Mouse (Mus musculus) hindbrain, embryonic 15.5 days (tissue): ENCODE results near the gene Tmem230. TPM values are rescaled to one million over a fixed set of nuclear protein-coding genes. Genes with fewer than 3 reads are reported as not detected.
A peak's percentile ranks its signal among the peaks of the same experiment; 100 is the strongest.

Experiments
- ATAC-seq: fragments of 200-750 bp; cut with Nextera tagmentation; 2 replicates; pipeline ENCODE4 v1.8.0; 2017; ENCODE audit warnings: low read depth, moderate number of reproducible peaks, moderate TSS enrichment; ENCODE audit not compliant: low FRiP score
- H3K27ac ChIP-seq: fragments of 300-500 bp; sonication (generic); replicated peaks from 2 replicates; pipeline ENCODE4 v1.5.1; 2015; ENCODE audit warnings: mild to moderate bottlenecking, inconsistent platforms
- H3K27me3 ChIP-seq: fragments of 300-500 bp; sonication (generic); 2 replicates; pipeline ENCODE4 v1.6.1; 2015; ENCODE audit warnings: control low read depth, inconsistent platforms
- H3K36me3 ChIP-seq: fragments of 300-500 bp; sonication (generic); 2 replicates; pipeline ENCODE4 v1.6.1; 2015; ENCODE audit warnings: control low read depth, inconsistent platforms
- H3K4me1 ChIP-seq: fragments of 300-500 bp; sonication (generic); replicated peaks from 2 replicates; pipeline ENCODE4 v1.6.1; 2015; ENCODE audit warnings: control low read depth, inconsistent platforms
- H3K4me2 ChIP-seq: fragments of 300-500 bp; sonication (generic); 2 replicates; pipeline ENCODE4 v1.6.1; 2015; ENCODE audit warnings: moderate library complexity, mild to moderate bottlenecking, inconsistent platforms
- H3K4me3 ChIP-seq: fragments of 300-500 bp; sonication (generic); 2 replicates; pipeline ENCODE4 v1.5.1; 2015; ENCODE audit warnings: mild to moderate bottlenecking, inconsistent platforms
- H3K9ac ChIP-seq: fragments of 300-500 bp; sonication (generic); 2 replicates; pipeline ENCODE4 v1.6.1; 2015; ENCODE audit warnings: inconsistent platforms
- H3K9me3 ChIP-seq: fragments of 300-500 bp; sonication (generic); 2 replicates; pipeline ENCODE4 v1.6.1; 2016; ENCODE audit warnings: control low read depth, inconsistent platforms
- WGBS: fragments of 180-500 bp; shearing (Covaris S2); methylation state at CpG from one replicate; pipeline ENCODE4 v1.1.7; 2015; 5-methylcytosine and 5-hydroxymethylcytosine counted together
- polyA plus RNA-seq: library from polyadenylated mRNA; unstranded; fragments of >200 nt; fragmentation: Nextera tagmentation; extraction: Ambion mirVana; gene quantifications from 2 replicates; pipeline ENCODE4 v1.2.1, GENCODE M21; 2015

Gene Tmem230
- polyA plus RNA-seq, 1 experiment from 2014 or later = 43.7 TPM

DNA sequence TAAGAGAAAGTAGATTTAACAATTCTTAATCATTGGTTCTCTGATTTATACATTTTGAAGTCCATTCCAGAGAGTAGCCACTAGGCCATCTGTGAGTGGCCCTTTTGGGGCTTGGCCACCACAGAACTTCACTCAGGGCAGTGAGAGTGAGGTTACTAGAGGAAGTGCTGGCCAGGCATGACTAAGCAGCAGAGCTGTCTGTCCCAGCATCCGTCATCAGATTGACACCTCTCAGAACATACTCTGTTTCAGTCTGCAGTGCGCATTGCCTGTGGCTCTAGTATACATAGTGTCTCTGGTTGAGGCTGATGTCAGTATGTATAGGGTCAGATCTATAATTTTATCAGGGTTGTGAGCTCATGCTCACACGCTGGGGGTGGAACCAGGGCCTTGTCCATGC is 21.6 kb upstream of the Tmem230 start:
- no peaks in the 10 kb centered on the region for H3K36me3 ChIP-seq
- WGBS = 95% methylated on average over 3 of the region's 3 CpGs
- H3K4me2 ChIP-seq = no peak overlapping the region
- ATAC-seq = no peak
- H3K9ac ChIP-seq = no peak overlapping the region
- H3K4me1 ChIP-seq = peaks cover 11% of the 10 kb centered on the region
- no peak overlapping the region for H3K4me3 ChIP-seq
- H3K9me3 ChIP-seq = no peaks in the 10 kb centered on the region
- H3K27ac ChIP-seq = no peak overlapping the region
- no peaks in the 10 kb centered on the region for H3K27me3 ChIP-seq

DNA sequence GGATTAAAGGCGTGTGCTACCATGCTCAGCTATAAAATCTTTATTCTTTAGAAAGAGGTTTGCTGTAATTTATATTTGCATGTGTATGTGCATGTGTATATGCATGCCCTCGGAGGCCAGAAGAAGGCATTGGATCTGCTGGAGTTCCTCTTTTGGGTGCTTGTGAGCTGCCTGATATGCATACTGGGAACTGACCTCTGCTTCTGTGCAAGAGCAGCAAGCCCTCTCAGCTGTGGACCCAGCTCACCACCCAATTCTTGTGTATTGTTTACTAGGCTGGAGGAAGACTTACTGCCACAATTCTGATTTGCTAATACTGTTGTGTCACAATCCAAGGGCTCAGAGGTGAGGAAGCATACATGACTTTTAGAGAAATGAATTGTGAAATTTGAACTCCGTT is 18.5 kb upstream of the Tmem230 start:
- WGBS = 97% methylated on average over 3 of the region's 3 CpGs
- Histone ChIP-seq H3K4me3 (no peak overlapping the region), H3K36me3 (no peaks in the 10 kb centered on the region), H3K9me3 (no peaks in the 10 kb centered on the region), H3K9ac (no peak overlapping the region), H3K27ac (no peak overlapping the region), H3K4me2 (no peak overlapping the region), H3K27me3 (no peaks in the 10 kb centered on the region), H3K4me1 (peaks cover 13% of the 10 kb centered on the region)
- no peak for ATAC-seq

DNA sequence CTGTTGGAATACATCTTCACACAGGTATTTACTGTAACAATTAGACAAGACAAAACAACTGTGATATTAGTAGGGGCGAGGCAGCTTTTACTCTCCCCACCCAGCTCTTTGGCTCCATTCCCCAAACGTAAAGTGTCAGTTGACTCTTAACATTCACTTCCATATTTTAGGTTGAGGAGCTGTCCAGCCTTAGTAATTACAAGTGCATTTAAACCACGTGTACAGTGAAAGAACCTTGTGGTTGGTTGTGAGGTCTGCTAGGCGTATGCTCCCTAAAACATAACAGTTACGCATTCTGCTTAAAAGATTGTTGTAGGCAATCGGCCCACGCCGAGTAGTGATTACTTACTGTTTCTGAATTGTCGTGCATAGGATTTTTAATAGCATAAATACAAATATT is 17.6 kb upstream of the Tmem230 start:
- no peak overlapping the region for H3K4me3 ChIP-seq
- H3K4me1 ChIP-seq = peaks cover 13% of the 10 kb centered on the region
- H3K9me3 ChIP-seq = no peaks in the 10 kb centered on the region
- no peak overlapping the region for H3K27ac ChIP-seq
- no peaks in the 10 kb centered on the region for H3K36me3 ChIP-seq
- H3K27me3 ChIP-seq = no peaks in the 10 kb centered on the region
- WGBS = 87% methylated on average over 9 of the region's 9 CpGs
- peak overlapping the region; percentile 63 for H3K4me2 ChIP-seq
- ATAC-seq = no peak
- H3K9ac ChIP-seq = no peak overlapping the region

DNA sequence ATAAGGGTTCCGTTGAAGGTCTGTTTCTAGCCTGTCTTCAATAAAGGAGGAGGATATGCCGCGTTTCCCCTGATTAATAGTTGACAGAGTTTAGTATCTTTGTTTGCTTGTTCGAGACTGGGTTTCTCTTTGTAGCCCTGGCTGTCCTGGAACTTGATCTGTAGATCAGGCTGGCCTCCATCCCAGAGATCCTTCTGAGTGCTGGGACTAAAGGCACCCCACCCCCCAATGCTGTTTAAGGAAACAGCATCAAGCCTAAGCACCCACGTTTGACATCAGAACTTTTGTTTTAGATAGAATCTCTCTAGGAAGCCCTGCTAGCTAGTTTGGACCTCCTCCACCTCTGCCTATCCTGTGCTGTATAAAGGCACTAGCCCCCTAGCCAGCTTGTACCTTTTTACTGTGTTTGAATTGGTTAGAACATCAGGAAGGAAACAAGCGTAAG is 16.7 kb upstream of the Tmem230 start:
- H3K36me3 ChIP-seq = no peaks in the 10 kb centered on the region
- peak overlapping the region; percentile 91 for H3K9ac ChIP-seq
- no peaks in the 10 kb centered on the region for H3K9me3 ChIP-seq
- no peaks in the 10 kb centered on the region for H3K27me3 ChIP-seq
- H3K27ac ChIP-seq = peak overlapping the region; percentile 88
- ATAC-seq = no peak
- H3K4me2 ChIP-seq = peak overlapping the region; percentile 63
- H3K4me1 ChIP-seq = peaks cover 13% of the 10 kb centered on the region
- H3K4me3 ChIP-seq = peak overlapping the region; percentile 90
- WGBS = 14% methylated on average over 6 of the region's 6 CpGs

DNA sequence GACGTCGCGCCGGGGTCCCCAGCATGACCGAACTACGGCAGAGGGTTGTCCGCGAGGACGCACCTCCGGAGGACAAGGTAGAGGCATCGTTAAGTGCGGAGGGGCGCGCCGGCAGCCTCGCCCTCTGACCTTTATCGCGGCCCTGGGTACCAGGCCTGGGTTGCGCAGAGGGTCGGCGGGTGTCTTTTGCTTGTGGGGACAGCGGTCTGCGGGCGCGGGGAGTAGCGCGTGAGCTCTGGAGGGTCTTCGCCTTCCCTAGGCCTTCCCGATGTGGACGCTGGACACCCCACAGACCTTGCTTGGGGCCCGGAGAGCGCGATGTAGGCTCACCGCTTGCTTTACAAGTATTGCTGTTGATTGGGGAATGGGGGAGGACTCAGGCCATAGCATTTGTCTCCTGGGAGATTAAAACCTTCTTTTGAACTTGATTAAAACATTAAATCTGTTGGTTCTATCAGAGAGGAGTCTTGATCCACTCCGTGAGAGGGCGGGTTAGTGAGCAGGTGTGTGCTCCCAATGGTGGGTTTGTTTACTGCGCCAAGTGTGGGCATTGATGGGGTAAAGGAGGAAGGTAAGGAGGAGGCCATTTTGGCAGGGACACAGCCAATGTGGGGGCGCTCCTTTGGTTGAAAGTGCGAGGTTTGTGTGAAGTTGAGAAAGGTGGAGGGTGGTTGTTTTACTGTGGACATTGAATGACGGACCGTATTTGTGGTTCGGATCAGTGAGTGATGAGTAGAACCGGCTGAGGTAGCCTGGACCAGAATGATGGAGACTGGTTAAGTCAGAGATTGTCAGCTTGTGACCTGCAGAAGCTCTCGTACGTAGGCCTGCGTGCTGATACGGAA is 16.0 kb upstream of the Tmem230 start:
- Histone ChIP-seq H3K4me2 (peak overlapping the region; percentile 63), H3K9me3 (no peaks in the 10 kb centered on the region), H3K9ac (peak overlapping the region; percentile 91), H3K36me3 (no peaks in the 10 kb centered on the region), H3K27me3 (no peaks in the 10 kb centered on the region), H3K4me1 (peaks cover 13% of the 10 kb centered on the region), H3K4me3 (peak overlapping the region; percentile 90), H3K27ac (peak overlapping the region; percentile 88)
- under 1% methylated on average over 46 of the region's 47 CpGs for WGBS
- ATAC-seq = peak; percentile 39; the same call in 1 of the 2 replicates

DNA sequence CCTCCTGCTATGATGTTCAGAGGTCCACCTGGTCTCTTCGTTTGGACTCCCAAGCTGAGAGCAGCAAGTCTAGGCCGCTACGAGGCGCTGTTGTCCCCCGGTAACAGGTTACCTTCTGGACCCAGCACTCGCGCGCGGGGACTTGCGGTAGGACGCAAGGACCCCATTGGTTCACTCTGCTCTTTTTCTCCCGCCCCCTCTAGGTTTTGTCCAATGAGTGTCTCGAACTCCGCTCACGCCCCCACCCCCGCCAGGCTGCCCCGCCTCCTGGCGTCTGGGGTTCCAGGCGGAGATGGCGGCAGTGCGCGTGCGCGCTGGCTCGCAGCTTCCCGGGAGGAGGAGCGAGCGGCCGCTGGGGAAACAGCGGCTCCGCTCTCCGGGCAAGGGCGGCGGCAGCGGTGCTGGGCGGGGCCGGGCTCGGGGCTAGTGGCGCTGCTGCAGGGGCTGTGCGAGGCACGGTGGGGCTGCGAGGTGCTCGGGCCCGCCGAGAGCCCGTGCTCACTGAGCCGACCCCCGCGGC is 15.3 kb upstream of the Tmem230 start, which contains the start of gene Cds2:
Cds2 (plus strand) TSS at position 270 of the 520 bp plus-strand sequence.
- H3K4me3 ChIP-seq = peak within 1 kb of the TSS; percentile 90
- H3K27me3 ChIP-seq = no peaks in the 10 kb centered on the region
- peak within 1 kb of the TSS; percentile 63 for H3K4me2 ChIP-seq
- H3K9me3 ChIP-seq = no peaks in the 10 kb centered on the region
- H3K4me1 ChIP-seq = peaks cover 13% of the 10 kb centered on the region
- H3K27ac ChIP-seq = peak within 1 kb of the TSS; percentile 88
- under 1% methylated on average over 34 of the region's 49 CpGs for WGBS
- ATAC-seq = peak; percentile 99
- no peaks in the 10 kb centered on the region for H3K36me3 ChIP-seq
- peak within 1 kb of the TSS; percentile 91 for H3K9ac ChIP-seq

DNA sequence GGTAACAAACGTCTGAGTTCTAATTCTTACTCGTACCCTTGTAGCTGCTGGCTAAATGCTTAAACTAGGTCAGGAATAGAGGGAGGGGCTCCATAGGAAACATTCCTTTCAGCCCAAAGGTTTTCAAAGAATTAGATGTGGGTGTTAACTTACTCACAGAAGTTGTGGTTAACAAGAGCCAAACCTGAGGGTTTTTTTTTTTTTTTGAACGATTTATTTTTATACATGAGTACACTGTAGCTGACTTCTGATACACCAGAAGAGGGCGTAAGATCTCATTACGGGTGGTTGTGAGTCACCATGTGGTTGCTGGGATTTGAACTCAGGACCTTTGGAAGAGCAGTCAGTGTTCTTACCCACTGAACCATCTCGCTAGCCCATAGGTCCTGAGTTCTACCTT is 14.6 kb upstream of the Tmem230 start:
- Histone ChIP-seq H3K9ac (no peak overlapping the region), H3K4me1 (peaks cover 13% of the 10 kb centered on the region), H3K27ac (no peak overlapping the region), H3K9me3 (no peaks in the 10 kb centered on the region), H3K36me3 (no peaks in the 10 kb centered on the region), H3K4me2 (peak overlapping the region; percentile 63), H3K27me3 (no peaks in the 10 kb centered on the region), H3K4me3 (no peak overlapping the region)
- no peak for ATAC-seq
- WGBS = 78% methylated on average over 6 of the region's 6 CpGs

DNA sequence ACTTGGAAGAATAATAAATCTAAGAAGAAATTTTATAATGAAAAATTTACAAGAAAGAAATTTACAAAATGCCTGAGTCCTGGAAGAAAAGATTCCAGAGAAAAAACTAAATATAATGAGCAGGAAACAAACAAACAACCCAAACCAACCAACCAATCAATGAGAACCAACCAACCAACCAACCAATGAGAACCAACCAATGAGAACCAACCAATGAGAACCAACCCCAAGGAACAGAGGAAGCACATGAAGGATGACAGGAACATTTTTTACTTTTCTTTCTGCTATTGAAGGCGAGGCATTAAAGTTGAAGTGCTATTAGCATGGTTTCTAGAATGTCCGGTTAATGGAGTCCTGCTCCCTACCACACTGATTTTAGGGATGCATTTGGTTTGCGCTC is 13.0 kb upstream of the Tmem230 start:
- Histone ChIP-seq H3K4me2 (no peak overlapping the region), H3K36me3 (no peaks in the 10 kb centered on the region), H3K9ac (no peak overlapping the region), H3K9me3 (no peaks in the 10 kb centered on the region), H3K4me3 (no peak overlapping the region), H3K4me1 (peaks cover 13% of the 10 kb centered on the region), H3K27me3 (no peaks in the 10 kb centered on the region), H3K27ac (no peak overlapping the region)
- ATAC-seq = no peak
- WGBS = 95% methylated on average over 3 of the region's 3 CpGs

DNA sequence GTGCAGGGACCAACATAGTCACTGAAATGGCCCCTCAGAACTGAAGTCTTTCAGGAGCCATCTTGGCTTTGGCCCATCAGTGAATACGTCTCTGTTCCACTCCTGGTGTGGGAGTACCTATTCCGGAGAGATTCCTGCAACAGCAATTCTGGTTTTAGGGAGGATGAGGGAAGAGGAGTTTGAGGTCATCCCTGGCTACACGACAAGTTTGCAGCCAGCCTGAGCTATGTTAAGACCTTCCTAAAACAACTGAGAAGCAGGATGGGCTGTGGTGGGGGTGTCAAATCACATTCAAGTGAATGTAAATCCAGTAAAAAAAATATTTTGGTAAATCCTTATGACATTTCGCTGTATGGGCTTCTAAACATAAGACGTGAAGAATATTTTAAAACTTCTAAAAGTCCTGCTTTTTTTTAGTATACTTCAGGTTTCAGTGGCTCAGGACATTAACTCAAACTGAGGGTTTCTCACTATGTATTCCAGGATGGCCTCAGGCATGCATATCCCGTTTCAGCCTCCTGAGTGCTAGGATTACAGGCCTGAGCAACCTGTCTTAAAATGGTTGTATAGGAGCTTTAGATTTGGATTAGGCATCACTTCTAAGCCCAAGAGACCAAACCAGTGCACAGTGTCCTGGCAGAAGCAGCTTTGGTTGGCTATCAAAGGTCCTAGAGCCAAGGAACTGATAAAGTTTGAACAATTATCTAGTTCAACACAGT is 9.9 kb upstream of the Tmem230 start:
- peaks cover 3% of the 10 kb centered on the region for H3K4me1 ChIP-seq
- H3K9ac ChIP-seq = no peak overlapping the region
- no peak overlapping the region for H3K4me2 ChIP-seq
- no peak overlapping the region for H3K4me3 ChIP-seq
- no peak for ATAC-seq
- no peaks in the 10 kb centered on the region for H3K9me3 ChIP-seq
- WGBS = 96% methylated on average over 6 of the region's 6 CpGs
- H3K36me3 ChIP-seq = no peaks in the 10 kb centered on the region
- no peak overlapping the region for H3K27ac ChIP-seq
- no peaks in the 10 kb centered on the region for H3K27me3 ChIP-seq

DNA sequence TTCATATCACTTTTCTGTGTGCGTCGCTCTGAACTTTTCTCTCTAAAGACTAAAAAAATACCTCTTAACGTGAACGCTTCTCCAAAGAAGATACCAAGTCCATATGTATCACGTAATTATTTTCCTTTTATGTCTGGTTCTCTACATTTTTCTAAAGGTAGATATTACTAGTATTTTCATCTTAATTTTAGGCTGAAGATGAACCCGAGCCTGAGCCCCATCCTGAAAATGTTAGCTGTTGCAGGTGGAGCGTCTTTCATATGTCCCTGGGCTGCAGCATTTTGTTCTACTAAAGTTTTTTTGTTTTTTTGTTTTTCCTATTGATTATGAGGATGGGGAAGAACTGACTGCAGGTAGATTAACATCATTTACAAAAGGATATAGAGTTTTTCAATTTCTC is 6.0 kb upstream of the Tmem230 start:
- Histone ChIP-seq H3K9ac (no peak overlapping the region), H3K27ac (peak overlapping the region; percentile 47; the same call in 1 of the 2 replicates), H3K4me2 (peak overlapping the region; percentile 83), H3K4me1 (peaks cover 14% of the 10 kb centered on the region), H3K9me3 (no peaks in the 10 kb centered on the region), H3K27me3 (no peaks in the 10 kb centered on the region), H3K4me3 (peak overlapping the region; percentile 55), H3K36me3 (peaks cover 10% of the 10 kb centered on the region; the same call in 1 of the 2 replicates)
- ATAC-seq = no peak
- 1% methylated on average over 7 of the region's 7 CpGs for WGBS

DNA sequence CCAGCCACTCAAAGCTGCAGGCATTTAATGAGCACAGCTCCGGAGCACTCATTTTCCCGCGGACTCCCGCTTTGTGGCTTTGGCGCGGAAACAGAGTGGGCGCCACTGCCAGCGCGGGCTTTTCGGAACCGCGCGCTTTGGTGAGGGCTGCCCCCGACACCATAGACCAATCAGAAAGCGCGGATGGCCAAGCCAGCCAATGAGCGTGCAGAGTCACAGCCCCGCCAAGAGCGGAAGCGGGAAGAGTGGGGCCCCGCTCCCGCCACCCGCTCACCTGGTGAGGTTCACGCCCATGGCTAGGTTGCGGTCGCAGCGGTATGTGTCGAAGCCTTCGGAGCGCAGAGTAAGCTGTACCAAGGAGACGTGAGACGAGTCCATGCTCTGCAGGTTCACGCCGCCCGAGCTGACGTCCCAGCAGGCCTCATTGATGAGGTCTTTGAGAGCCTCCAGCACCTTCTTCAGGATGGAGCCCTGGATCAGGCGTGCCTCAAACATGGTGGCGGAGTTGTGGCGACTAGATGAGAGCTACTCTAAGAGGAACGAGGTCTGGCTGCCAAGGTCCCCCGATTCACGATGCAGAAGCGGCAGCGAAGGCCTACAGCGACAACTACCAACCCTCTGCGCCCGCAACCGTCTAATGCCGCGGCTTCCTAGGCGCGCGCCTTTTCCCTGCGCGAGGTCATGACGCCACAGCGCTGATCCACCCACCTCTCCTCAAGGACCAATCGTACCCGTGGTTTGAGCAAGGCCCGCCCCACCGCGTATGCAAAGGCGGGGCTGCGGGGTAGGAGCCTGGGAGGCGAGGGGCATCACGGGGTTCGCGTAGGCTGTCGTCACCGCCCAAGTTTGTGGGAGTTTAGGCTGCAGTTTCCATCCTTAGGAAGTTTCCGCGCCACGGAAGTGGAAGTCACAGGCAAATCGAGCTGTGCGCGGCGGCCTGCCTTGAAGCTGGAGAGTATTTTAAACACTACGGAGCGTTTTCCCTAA is 5.2 kb upstream of the Tmem230 start, which contains the start of gene Pcna:
Pcna (minus strand) TSS at position 773 of the 987 bp plus-strand sequence.
- H3K9me3 ChIP-seq = no peaks in the 10 kb centered on the region
- no peaks in the 10 kb centered on the region for H3K27me3 ChIP-seq
- H3K36me3 ChIP-seq = peaks cover 10% of the 10 kb centered on the region; the same call in 1 of the 2 replicates
- WGBS = under 1% methylated on average over 79 of the region's 79 CpGs
- peak within 1 kb of the TSS; percentile 83 for H3K4me2 ChIP-seq
- H3K4me1 ChIP-seq = peaks cover 21% of the 10 kb centered on the region
- peak within 1 kb of the TSS; percentile 71 for H3K27ac ChIP-seq
- H3K9ac ChIP-seq = peak within 1 kb of the TSS; percentile 36
- ATAC-seq = peak; percentile 99
- H3K4me3 ChIP-seq = peak within 1 kb of the TSS; percentile 55
